Mouse (Mus musculus): ENCODE data around the gene Ifitm3. TPM values are rescaled to one million over a fixed set of nuclear protein-coding genes. Genes with fewer than 3 reads are reported as not detected.

Ifitm3 gene
- 83.2 and 93.7 TPM in 2 replicates for polyA plus RNA-seq (2012; rRNA removed)

DNA sequence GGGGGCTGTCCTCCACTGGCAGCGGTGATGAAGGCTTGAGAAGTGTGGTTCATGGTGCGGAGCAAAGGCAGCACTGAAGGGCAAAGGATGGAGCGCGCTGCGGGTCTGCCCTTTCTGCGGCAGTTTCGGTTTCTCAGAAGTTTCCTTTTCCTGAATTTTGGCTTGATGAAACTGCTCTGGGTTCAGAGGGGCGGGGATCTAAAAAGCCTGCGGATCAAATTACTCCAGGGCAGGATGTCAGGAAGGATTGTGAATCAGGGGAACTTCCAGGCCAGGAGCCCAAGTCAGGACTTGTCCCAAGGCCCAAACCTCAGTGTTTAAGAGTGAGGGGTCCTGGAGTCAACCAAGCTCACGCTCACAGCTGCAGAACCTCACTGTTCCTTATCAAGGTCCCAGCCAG lies at the start of gene Ifitm3:
Ifitm3 (minus strand) TSS at position 178 of the 400 bp plus-strand sequence.

GRCm38 (mm10) chr7:141028831-141029230 lies 18.3 kb upstream of the Ifitm3 start, which contains the start of gene Gm17387:
Gm17387 (plus strand) TSS chr7:141029131.

DNA sequence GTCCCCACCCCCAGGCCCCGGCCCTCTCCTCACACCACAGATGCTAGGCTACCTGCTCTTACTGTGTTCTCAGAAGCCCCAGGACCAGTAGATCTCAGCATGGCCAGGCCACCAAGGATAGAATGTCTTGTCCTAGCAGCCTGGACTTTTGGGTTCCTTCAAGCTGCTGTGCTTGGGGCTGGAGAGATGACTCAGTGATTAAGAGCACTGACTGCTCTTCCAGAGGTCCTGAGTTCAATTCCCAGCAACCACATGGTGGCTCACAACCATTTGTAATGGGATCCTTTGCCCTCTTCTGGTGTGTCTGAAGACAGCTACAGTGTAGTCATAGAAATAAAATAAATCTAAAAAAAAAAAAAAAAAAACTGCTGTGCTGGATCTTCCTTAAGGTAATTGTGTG lies 7.3 kb upstream of the Ifitm3 start, which contains the start of gene Ifitm6:
Ifitm6 (minus strand) TSS at position 101 of the 400 bp plus-strand sequence.

GRCm38 (mm10) chr7:140966921-140967320 lies 43.6 kb downstream of the Ifitm3 start, which contains the start of gene Ifitm1:
Ifitm1 (plus strand) TSS chr7:140967221.

Other genes starting within 250 kb of the Ifitm3 start
- gene Cyp2e1, start 247.0 kb downstream of the Ifitm3 start, polyA plus RNA-seq (2012; rRNA removed): 0.06 and 0.75 TPM in 2 replicates
- gene Syce1, start 222.9 kb downstream of the Ifitm3 start, polyA plus RNA-seq (2012; rRNA removed): 0.15 TPM in 1 of 2 replicates, not detected in the other
- gene Zfp941, start 188.6 kb downstream of the Ifitm3 start, polyA plus RNA-seq (2012; rRNA removed): 0.01 and 0.02 TPM in 2 replicates
- gene Urah, start 175.8 kb downstream of the Ifitm3 start, polyA plus RNA-seq (2012; rRNA removed): 24.9 and 25.9 TPM in 2 replicates
- not detected in 2 replicates for gene Scgb1c1, start 165.2 kb downstream of the Ifitm3 start, polyA plus RNA-seq (2012; rRNA removed)
- gene Odf3, start 163.0 kb downstream of the Ifitm3 start, polyA plus RNA-seq (2012; rRNA removed): not detected in 2 replicates
- not detected in 2 replicates for gene Gm45785, start 154.4 kb downstream of the Ifitm3 start, polyA plus RNA-seq (2012; rRNA removed)
- 38.8 and 38.9 TPM in 2 replicates for gene Ric8a, start 153.8 kb downstream of the Ifitm3 start, polyA plus RNA-seq (2012; rRNA removed)
- 7.5 and 8.6 TPM in 2 replicates for gene Bet1l, start 153.2 kb downstream of the Ifitm3 start, polyA plus RNA-seq (2012; rRNA removed)
- 26.4 and 30.2 TPM in 2 replicates for gene Psmd13, start 128.8 kb downstream of the Ifitm3 start, polyA plus RNA-seq (2012; rRNA removed)
- 12.7 and 14.2 TPM in 2 replicates for gene Sirt3, start 128.5 kb downstream of the Ifitm3 start, polyA plus RNA-seq (2012; rRNA removed)
- gene Cox8b, start 110.3 kb downstream of the Ifitm3 start, polyA plus RNA-seq (2012; rRNA removed): 24.9 and 30.2 TPM in 2 replicates
- 0.08 and 0.19 TPM in 2 replicates for gene Nlrp6, start 89.9 kb downstream of the Ifitm3 start, polyA plus RNA-seq (2012; rRNA removed)
- 13.5 and 15.5 TPM in 2 replicates for gene Pgghg, start 69.4 kb downstream of the Ifitm3 start, polyA plus RNA-seq (2012; rRNA removed)
- 0.67 and 1.3 TPM in 2 replicates for gene Ifitm5, start 60.5 kb downstream of the Ifitm3 start, polyA plus RNA-seq (2012; rRNA removed)
- not detected in 2 replicates for gene Gm45717, start 54.8 kb downstream of the Ifitm3 start, polyA plus RNA-seq (2012; rRNA removed)
- 255 and 272 TPM in 2 replicates for gene Ifitm2, start 54.8 kb downstream of the Ifitm3 start, polyA plus RNA-seq (2012; rRNA removed)
- gene Ifitm1, start 43.5 kb downstream of the Ifitm3 start, polyA plus RNA-seq (2012; rRNA removed): 46.7 and 48.2 TPM in 2 replicates
- 0.83 and 1.1 TPM in 2 replicates for gene Ifitm6, start 7.2 kb upstream of the Ifitm3 start, polyA plus RNA-seq (2012; rRNA removed)
- gene Gm17387, start 18.4 kb upstream of the Ifitm3 start, polyA plus RNA-seq (2012; rRNA removed): not detected in 2 replicates
- gene B4galnt4, start 50.3 kb upstream of the Ifitm3 start, polyA plus RNA-seq (2012; rRNA removed): 1.2 and 1.6 TPM in 2 replicates
- gene Pkp3, start 67.4 kb upstream of the Ifitm3 start, polyA plus RNA-seq (2012; rRNA removed): 87.1 and 93.8 TPM in 2 replicates
- gene Sigirr, start 89.8 kb upstream of the Ifitm3 start, polyA plus RNA-seq (2012; rRNA removed): 18.7 and 23.0 TPM in 2 replicates
- gene Ano9, start 107.0 kb upstream of the Ifitm3 start, polyA plus RNA-seq (2012; rRNA removed): 18.4 and 22.0 TPM in 2 replicates
- gene Ptdss2, start 111.6 kb upstream of the Ifitm3 start, polyA plus RNA-seq (2012; rRNA removed): 9.4 and 13.8 TPM in 2 replicates
- 80.4 and 88.4 TPM in 2 replicates for gene Rnh1, start 162.1 kb upstream of the Ifitm3 start, polyA plus RNA-seq (2012; rRNA removed)
- gene Hras, start 183.2 kb upstream of the Ifitm3 start, polyA plus RNA-seq (2012; rRNA removed): 44.2 and 44.7 TPM in 2 replicates
- 2.5 and 2.6 TPM in 2 replicates for gene Lrrc56, start 183.4 kb upstream of the Ifitm3 start, polyA plus RNA-seq (2012; rRNA removed)
- gene Lmntd2, start 203.3 kb upstream of the Ifitm3 start, polyA plus RNA-seq (2012; rRNA removed): 3.7 and 6.7 TPM in 2 replicates
- gene Rassf7, start 205.1 kb upstream of the Ifitm3 start, polyA plus RNA-seq (2012; rRNA removed): 85.9 and 98.2 TPM in 2 replicates
- 15.5 and 16.7 TPM in 2 replicates for gene Phrf1, start 218.0 kb upstream of the Ifitm3 start, polyA plus RNA-seq (2012; rRNA removed)

Data from stomach, adult 2 months (tissue).